Mouse (Mus musculus) forebrain, embryonic 12.5 days (tissue): Measurements from ENCODE around the gene Hoxa11. TPM values are rescaled to one million over a fixed set of nuclear protein-coding genes. Genes with fewer than 3 reads are reported as not detected.

Source experiments
- ATAC-seq: fragments of 200-750 bp; cut with Nextera tagmentation; 2 replicates; pipeline ENCODE4 v1.8.0; 2017; ENCODE audit warnings: moderate TSS enrichment; ENCODE audit not compliant: low FRiP score
- H3K27ac ChIP-seq: fragments of 300-500 bp; sonication (generic); 2 replicates; pipeline ENCODE4 v1.5.1; 2016; ENCODE audit warnings: mild to moderate bottlenecking
- H3K27me3 ChIP-seq: fragments of 300-500 bp; sonication (generic); 2 replicates; pipeline ENCODE4 v1.6.1; 2016; ENCODE audit warnings: mild to moderate bottlenecking
- H3K36me3 ChIP-seq: fragments of 300-500 bp; sonication (generic); replicated peaks from 2 replicates; pipeline ENCODE4 v1.6.1; 2016; ENCODE audit warnings: mild to moderate bottlenecking
- H3K4me1 ChIP-seq: fragments of 300-500 bp; sonication (generic); 2 replicates; pipeline ENCODE4 v1.6.1; 2016
- H3K4me2 ChIP-seq: fragments of 300-500 bp; sonication (generic); 2 replicates; pipeline ENCODE4 v1.6.1; 2016; ENCODE audit warnings: mild to moderate bottlenecking, moderate library complexity
- H3K4me3 ChIP-seq: fragments of 300-500 bp; sonication (generic); replicated peaks from 2 replicates; pipeline ENCODE4 v1.5.1; 2016; ENCODE audit warnings: mild to moderate bottlenecking
- H3K9ac ChIP-seq: fragments of 300-500 bp; sonication (generic); 2 replicates; pipeline ENCODE4 v1.6.1; 2016; ENCODE audit warnings: mild to moderate bottlenecking
- H3K9me3 ChIP-seq: fragments of 300-500 bp; sonication (generic); 2 replicates; pipeline ENCODE4 v1.6.1; 2016
- WGBS: fragments of 180-500 bp; shearing (Covaris S2); methylation state at CpG from one replicate; pipeline ENCODE4 v1.1.7; 2016; 5-methylcytosine and 5-hydroxymethylcytosine counted together
- polyA plus RNA-seq: library from polyadenylated mRNA; unstranded; fragments of >200 nt; fragmentation: Nextera tagmentation; extraction: Ambion mirVana; gene quantifications from 2 replicates; pipeline ENCODE4 v1.2.1, GENCODE M21; 2016

Gene Hoxa11
- polyA plus RNA-seq, 1 experiment from 2014 or later = not detected

GRCm38 (mm10) chr6:52233546-52234427 is 11.8 kb downstream of the Hoxa11 start:
- ATAC-seq = no peak
- H3K27ac ChIP-seq = no peak overlapping the region
- no peaks in the 10 kb centered on the region for H3K4me1 ChIP-seq
- no peaks in the 10 kb centered on the region for H3K9me3 ChIP-seq
- no peaks in the 10 kb centered on the region for H3K36me3 ChIP-seq
- peaks cover 91% of the 10 kb centered on the region for H3K27me3 ChIP-seq
- no peak overlapping the region for H3K4me2 ChIP-seq
- H3K4me3 ChIP-seq = no peak overlapping the region
- WGBS = 3% methylated on average over 68 of the region's 70 CpGs
- H3K9ac ChIP-seq = no peak overlapping the region

DNA sequence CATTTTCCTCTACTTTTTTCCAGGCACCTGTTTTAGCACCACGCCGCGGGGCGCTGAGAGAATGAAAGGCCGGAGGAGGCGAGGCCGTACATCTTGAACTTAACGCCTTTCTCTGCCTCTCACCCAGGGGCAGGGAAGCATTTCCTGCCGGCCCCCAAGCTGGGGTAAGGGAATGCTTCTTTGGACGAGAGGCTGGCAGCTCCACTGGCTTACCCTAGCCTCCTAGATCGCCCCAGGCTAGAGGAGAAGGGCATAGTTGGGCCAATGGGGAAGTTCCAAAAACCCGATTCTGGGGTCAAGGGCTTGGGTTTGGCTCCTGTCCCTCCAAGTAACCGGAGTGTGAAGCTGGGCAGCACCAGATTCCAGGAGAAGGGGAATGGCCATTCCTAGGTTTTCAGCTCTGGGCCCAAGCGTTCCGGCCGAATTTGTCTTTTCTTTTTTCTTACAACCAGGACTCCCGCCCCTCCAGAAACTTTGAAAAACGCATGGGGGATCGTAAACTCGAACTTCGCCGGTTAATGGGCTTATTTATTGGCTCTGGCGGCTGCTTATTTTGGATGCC is 12.5 kb downstream of the Hoxa11 start:
- no peak for ATAC-seq
- no peak overlapping the region for H3K4me3 ChIP-seq
- no peaks in the 10 kb centered on the region for H3K9me3 ChIP-seq
- no peak overlapping the region for H3K27ac ChIP-seq
- no peaks in the 10 kb centered on the region for H3K4me1 ChIP-seq
- H3K36me3 ChIP-seq = no peaks in the 10 kb centered on the region
- 3% methylated on average over 23 of the region's 23 CpGs for WGBS
- H3K27me3 ChIP-seq = peaks cover 94% of the 10 kb centered on the region
- H3K9ac ChIP-seq = no peak overlapping the region
- H3K4me2 ChIP-seq = no peak overlapping the region

DNA sequence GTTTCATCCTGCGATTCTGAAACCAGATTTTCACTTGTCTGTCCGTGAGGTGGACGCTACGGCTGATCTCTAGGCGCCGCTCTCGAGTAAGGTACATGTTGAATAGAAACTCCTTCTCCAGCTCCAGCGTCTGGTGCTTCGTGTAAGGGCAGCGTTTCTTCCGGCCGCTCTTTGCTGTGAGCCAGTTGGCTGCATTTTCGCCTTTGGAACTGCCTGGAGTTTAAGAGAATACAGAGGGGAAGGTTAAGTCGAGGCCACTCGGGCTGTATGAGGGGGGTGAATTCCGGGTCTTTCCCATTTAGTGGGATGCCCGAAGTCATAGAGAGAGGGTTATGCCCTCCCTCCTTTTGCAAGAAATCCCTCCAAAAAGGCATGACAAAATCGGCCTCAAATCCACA is 13.0 kb downstream of the Hoxa11 start:
- H3K9ac ChIP-seq = no peak overlapping the region
- H3K4me1 ChIP-seq = no peaks in the 10 kb centered on the region
- under 1% methylated on average over 18 of the region's 18 CpGs for WGBS
- H3K4me3 ChIP-seq = no peak overlapping the region
- ATAC-seq = no peak
- no peaks in the 10 kb centered on the region for H3K9me3 ChIP-seq
- no peaks in the 10 kb centered on the region for H3K36me3 ChIP-seq
- H3K27me3 ChIP-seq = peaks cover 94% of the 10 kb centered on the region
- H3K27ac ChIP-seq = no peak overlapping the region
- H3K4me2 ChIP-seq = no peak overlapping the region

- Histone ChIP-seq H3K27ac (no peak overlapping the region), H3K4me2 (no peak overlapping the region), H3K9me3 (no peaks in the 10 kb centered on the region), H3K9ac (no peak overlapping the region), H3K4me1 (no peaks in the 10 kb centered on the region), H3K4me3 (no peak overlapping the region), H3K36me3 (no peaks in the 10 kb centered on the region), H3K27me3 (peaks cover 94% of the 10 kb centered on the region)
- no peak for ATAC-seq
- 1% methylated on average over 18 of the region's 18 CpGs for WGBS
Observed at GRCm38 (mm10) chr6:52231885-52232567, 13.6 kb downstream of the Hoxa11 start.

GRCm38 (mm10) chr6:52230516-52231165 is 15.0 kb downstream of the Hoxa11 start, which contains the start of gene Hoxa9:
Hoxa9 (minus strand) TSS chr6:52231089.
- no peak within 1 kb of the TSS for H3K9ac ChIP-seq
- no peaks in the 10 kb centered on the region for H3K36me3 ChIP-seq
- H3K4me2 ChIP-seq = no peak within 1 kb of the TSS
- H3K27ac ChIP-seq = no peak within 1 kb of the TSS
- ATAC-seq = no peak
- peaks cover 94% of the 10 kb centered on the region for H3K27me3 ChIP-seq
- no peaks in the 10 kb centered on the region for H3K4me1 ChIP-seq
- no peak within 1 kb of the TSS for H3K4me3 ChIP-seq
- no peaks in the 10 kb centered on the region for H3K9me3 ChIP-seq
- WGBS = under 1% methylated on average over 17 of the region's 36 CpGs

GRCm38 (mm10) chr6:52229558-52230416 is 15.8 kb downstream of the Hoxa11 start:
- Histone ChIP-seq H3K4me2 (no peak overlapping the region), H3K36me3 (no peaks in the 10 kb centered on the region), H3K9me3 (no peaks in the 10 kb centered on the region), H3K4me3 (no peak overlapping the region), H3K27me3 (peaks cover 94% of the 10 kb centered on the region), H3K9ac (no peak overlapping the region), H3K27ac (no peak overlapping the region), H3K4me1 (no peaks in the 10 kb centered on the region)
- no peak for ATAC-seq
- whole genome bisulfite sequencing = under 1% methylated on average over 44 of the region's 44 CpGs

GRCm38 (mm10) chr6:52228475-52229465 is 16.8 kb downstream of the Hoxa11 start:
- peaks cover 94% of the 10 kb centered on the region for H3K27me3 ChIP-seq
- no peaks in the 10 kb centered on the region for H3K36me3 ChIP-seq
- no peak for ATAC-seq
- 1% methylated on average over 38 of the region's 38 CpGs for WGBS
- H3K4me2 ChIP-seq = no peak overlapping the region
- H3K4me1 ChIP-seq = no peaks in the 10 kb centered on the region
- H3K27ac ChIP-seq = no peak overlapping the region
- no peaks in the 10 kb centered on the region for H3K9me3 ChIP-seq
- no peak overlapping the region for H3K9ac ChIP-seq
- no peak overlapping the region for H3K4me3 ChIP-seq

DNA sequence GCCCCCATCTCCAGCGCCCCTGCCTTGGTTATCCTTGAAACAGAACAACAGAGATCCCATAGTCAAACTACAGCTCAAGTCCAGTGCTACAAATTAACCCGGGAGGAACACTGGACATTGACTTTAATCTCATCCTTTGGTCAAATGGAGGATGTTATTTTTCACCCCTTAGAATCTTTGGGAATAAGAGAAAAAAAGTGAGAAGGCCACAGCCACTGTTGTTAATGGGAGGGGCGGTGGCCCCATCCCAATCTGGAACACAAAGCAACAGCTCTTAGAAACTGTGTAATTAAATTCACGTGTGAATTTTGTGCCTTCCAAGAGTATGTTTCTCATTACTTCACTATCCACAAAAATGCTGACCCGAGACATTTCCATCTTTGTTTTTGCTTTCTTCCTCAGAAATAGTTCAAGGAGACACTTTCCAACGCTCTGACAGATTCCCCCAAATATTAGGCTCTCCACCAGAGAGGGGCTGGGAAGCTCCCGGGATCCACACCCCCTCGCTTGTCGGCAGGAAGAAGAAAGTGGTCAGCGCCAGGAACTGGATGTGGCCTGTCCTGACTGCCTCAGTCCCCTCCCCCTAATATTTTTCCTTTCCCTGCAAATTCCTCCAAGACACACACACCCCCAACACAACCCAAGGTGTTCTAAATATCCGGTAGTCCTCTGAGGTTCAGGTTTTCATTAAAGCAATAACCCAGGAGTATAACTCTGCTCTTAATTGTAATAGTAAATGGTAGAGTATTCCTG is 18.0 kb downstream of the Hoxa11 start:
- WGBS = 3% methylated on average over 11 of the region's 11 CpGs
- no peak overlapping the region for H3K4me2 ChIP-seq

DNA sequence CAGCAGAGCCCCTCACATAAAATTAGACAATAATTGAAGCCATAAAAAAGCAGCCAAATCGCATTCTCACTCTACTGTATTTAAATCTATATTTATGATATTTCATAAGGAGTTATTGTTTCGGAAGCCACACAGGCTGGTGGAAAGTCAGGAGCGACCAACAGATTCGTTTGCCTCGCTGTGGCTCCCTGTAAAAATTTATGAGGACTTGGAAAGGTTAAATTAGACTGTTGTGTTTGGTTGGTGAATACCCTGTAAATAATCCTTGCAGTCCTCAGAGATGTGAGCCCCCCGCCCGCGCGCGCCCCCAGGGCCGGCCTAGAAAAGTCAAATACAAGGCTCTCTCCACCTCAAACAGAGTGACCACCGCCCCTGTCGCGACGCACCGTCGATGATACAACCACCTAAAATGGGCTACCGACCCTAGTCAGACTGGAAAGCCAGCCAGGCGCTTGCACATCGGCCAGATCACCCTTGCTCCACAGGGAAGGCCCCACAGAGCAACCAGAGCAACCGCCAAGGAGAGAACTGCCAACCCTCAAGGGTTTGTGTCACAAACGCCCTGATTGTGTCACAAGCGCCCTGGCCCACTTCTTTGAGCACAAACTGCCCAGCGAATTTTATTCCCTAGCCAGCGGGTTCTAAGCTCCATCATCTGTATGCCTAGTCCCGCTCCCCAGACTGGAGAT is 18.9 kb downstream of the Hoxa11 start:
- 3% methylated on average over 26 of the region's 26 CpGs for WGBS
- Histone ChIP-seq H3K36me3 (no peaks in the 10 kb centered on the region), H3K27me3 (peaks cover 93% of the 10 kb centered on the region), H3K27ac (no peak overlapping the region), H3K9me3 (no peaks in the 10 kb centered on the region), H3K4me2 (no peak overlapping the region), H3K4me1 (peaks cover 2% of the 10 kb centered on the region; the same call in 1 of the 2 replicates), H3K4me3 (no peak overlapping the region), H3K9ac (no peak overlapping the region)
- ATAC-seq = no peak

More for the DNA sequence above, 18.0 kb downstream of the Hoxa11 start:
- Histone ChIP-seq H3K4me3 (no peak overlapping the region), H3K9me3 (no peaks in the 10 kb centered on the region), H3K4me1 (no peaks in the 10 kb centered on the region), H3K36me3 (no peaks in the 10 kb centered on the region), H3K9ac (no peak overlapping the region), H3K27ac (no peak overlapping the region), H3K27me3 (peaks cover 93% of the 10 kb centered on the region)
- no peak for ATAC-seq
